Mouse (Mus musculus): ENCODE results near the gene Dnajc9. TPM values are rescaled to one million over a fixed set of nuclear protein-coding genes. Genes with fewer than 3 reads are reported as not detected.

Gene Dnajc9
- polyA plus RNA-seq, 1 experiment from 2014 or later, result 118 TPM

DNA sequence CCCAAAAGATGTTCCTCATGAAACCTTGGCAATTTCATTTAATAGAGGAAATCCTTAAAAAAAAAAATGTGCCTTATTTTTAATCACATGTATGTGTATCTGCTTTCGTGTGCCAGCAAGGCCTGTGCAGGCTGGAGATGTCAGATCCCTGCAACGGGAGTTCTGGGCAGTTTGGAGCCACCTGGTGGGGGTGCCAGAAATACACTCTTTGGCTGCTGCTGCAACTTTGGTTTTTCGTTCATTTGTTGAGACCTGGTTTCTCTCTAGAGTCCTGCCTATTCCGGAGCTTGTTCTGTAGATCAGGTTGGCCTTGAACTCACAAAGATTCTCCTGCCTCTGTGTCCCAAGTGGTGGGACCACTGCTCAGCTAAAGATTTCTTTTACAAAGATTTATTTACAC is 10.2 kb upstream of the Dnajc9 start:
- H3K4me3 ChIP-seq (replicated peaks; ENCODE audit: low read length), result no peak overlapping the region
- no peaks in the 10 kb centered on the region for H3K36me3 ChIP-seq (ENCODE audit: control insufficient read depth, insufficient read depth, low read length)
- no peak overlapping the region for H3K4me2 ChIP-seq (ENCODE audit: low read depth, low read length)
- H3K27ac ChIP-seq (ENCODE audit: low read length), result no peak overlapping the region
- no peaks in the 10 kb centered on the region for H3K9me3 ChIP-seq (replicated peaks; ENCODE audit: control insufficient read depth, low read length)
- H3K27me3 ChIP-seq (ENCODE audit: control insufficient read depth, insufficient read depth, low read length), result no peaks in the 10 kb centered on the region
- peaks cover 5% of the 10 kb centered on the region; the same call in 1 of the 2 replicates for H3K4me1 ChIP-seq (ENCODE audit: control insufficient read depth, insufficient read depth, low read length)
- no peak for ATAC-seq (ENCODE audit: insufficient read depth, low FRiP score)
- WGBS, result 35% methylated on average over 4 of the region's 4 CpGs
- H3K9ac ChIP-seq (ENCODE audit: low read length), result 0 out of 2 replicates have a peak overlapping the region, but pooled peaks have one; percentile 16

- Histone ChIP-seq H3K36me3 (ENCODE audit: control insufficient read depth, insufficient read depth, low read length) (no peaks in the 10 kb centered on the region), H3K27ac (ENCODE audit: low read length) (no peak overlapping the region), H3K4me2 (ENCODE audit: low read depth, low read length) (no peak overlapping the region), H3K4me3 (replicated peaks; ENCODE audit: low read length) (no peak overlapping the region), H3K9me3 (replicated peaks; ENCODE audit: control insufficient read depth, low read length) (no peaks in the 10 kb centered on the region), H3K27me3 (ENCODE audit: control insufficient read depth, insufficient read depth, low read length) (no peaks in the 10 kb centered on the region), H3K4me1 (ENCODE audit: control insufficient read depth, insufficient read depth, low read length) (peaks cover 5% of the 10 kb centered on the region; the same call in 1 of the 2 replicates), H3K9ac (ENCODE audit: low read length) (no peak overlapping the region)
- no peak for ATAC-seq (ENCODE audit: insufficient read depth, low FRiP score)
- 83% methylated on average over 9 of the region's 9 CpGs for WGBS
Measured at GRCm38 (mm10) chr14:20397220-20397619, 8.5 kb upstream of the Dnajc9 start.

GRCm38 (mm10) chr14:20393205-20393913 is 4.6 kb upstream of the Dnajc9 start, which contains the start of gene Mrps16:
Mrps16 (minus strand) TSS chr14:20393634.
- Histone ChIP-seq H3K36me3 (ENCODE audit: control insufficient read depth, insufficient read depth, low read length) (peaks cover 15% of the 10 kb centered on the region; the same call in 1 of the 2 replicates), H3K9me3 (replicated peaks; ENCODE audit: control insufficient read depth, low read length) (no peaks in the 10 kb centered on the region), H3K27me3 (ENCODE audit: control insufficient read depth, insufficient read depth, low read length) (no peaks in the 10 kb centered on the region), H3K27ac (ENCODE audit: low read length) (peak within 1 kb of the TSS; percentile 74), H3K4me1 (ENCODE audit: control insufficient read depth, insufficient read depth, low read length) (peaks cover 9% of the 10 kb centered on the region; the same call in 1 of the 2 replicates), H3K9ac (ENCODE audit: low read length) (peak within 1 kb of the TSS; percentile 97), H3K4me3 (replicated peaks; ENCODE audit: low read length) (peak within 1 kb of the TSS; percentile 86), H3K4me2 (ENCODE audit: low read depth, low read length) (peak within 1 kb of the TSS; percentile 73)
- ATAC-seq (ENCODE audit: insufficient read depth, low FRiP score), result peak; percentile 97
- under 1% methylated on average over 68 of the region's 68 CpGs for WGBS

DNA sequence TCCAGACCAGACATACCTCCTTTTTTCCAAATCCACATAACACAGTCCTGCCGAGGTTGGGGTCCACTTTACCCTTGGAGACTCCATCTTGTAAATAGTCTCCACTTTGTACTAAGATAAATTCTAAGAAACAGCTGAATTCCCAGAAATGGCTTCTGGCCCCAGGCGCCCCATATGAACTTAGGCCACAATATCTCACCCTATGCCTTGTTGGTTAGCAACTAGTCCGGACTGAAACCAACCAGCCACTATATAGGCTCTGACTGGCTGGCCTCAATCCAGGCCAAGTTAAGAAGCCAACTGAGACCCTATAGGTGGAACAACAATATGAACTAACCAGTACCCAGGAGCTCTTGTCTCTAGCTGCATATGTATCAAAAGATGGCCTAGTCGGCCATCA is 3.6 kb upstream of the Dnajc9 start:
- WGBS, result 87% methylated on average over 3 of the region's 4 CpGs
- no peak for ATAC-seq (ENCODE audit: insufficient read depth, low FRiP score)
- peaks cover 15% of the 10 kb centered on the region; the same call in 1 of the 2 replicates for H3K36me3 ChIP-seq (ENCODE audit: control insufficient read depth, insufficient read depth, low read length)
- no peak overlapping the region for H3K9ac ChIP-seq (ENCODE audit: low read length)
- no peaks in the 10 kb centered on the region for H3K27me3 ChIP-seq (ENCODE audit: control insufficient read depth, insufficient read depth, low read length)
- H3K9me3 ChIP-seq (replicated peaks; ENCODE audit: control insufficient read depth, low read length), result no peaks in the 10 kb centered on the region
- no peak overlapping the region for H3K27ac ChIP-seq (ENCODE audit: low read length)
- H3K4me2 ChIP-seq (ENCODE audit: low read depth, low read length), result peak overlapping the region; percentile 73
- peaks cover 17% of the 10 kb centered on the region for H3K4me1 ChIP-seq (ENCODE audit: control insufficient read depth, insufficient read depth, low read length)
- H3K4me3 ChIP-seq (replicated peaks; ENCODE audit: low read length), result no peak overlapping the region

- H3K27ac ChIP-seq (ENCODE audit: low read length), result no peak overlapping the region
Measured at GRCm38 (mm10) chr14:20389446-20390079, 853 bp upstream of the Dnajc9 start.

DNA sequence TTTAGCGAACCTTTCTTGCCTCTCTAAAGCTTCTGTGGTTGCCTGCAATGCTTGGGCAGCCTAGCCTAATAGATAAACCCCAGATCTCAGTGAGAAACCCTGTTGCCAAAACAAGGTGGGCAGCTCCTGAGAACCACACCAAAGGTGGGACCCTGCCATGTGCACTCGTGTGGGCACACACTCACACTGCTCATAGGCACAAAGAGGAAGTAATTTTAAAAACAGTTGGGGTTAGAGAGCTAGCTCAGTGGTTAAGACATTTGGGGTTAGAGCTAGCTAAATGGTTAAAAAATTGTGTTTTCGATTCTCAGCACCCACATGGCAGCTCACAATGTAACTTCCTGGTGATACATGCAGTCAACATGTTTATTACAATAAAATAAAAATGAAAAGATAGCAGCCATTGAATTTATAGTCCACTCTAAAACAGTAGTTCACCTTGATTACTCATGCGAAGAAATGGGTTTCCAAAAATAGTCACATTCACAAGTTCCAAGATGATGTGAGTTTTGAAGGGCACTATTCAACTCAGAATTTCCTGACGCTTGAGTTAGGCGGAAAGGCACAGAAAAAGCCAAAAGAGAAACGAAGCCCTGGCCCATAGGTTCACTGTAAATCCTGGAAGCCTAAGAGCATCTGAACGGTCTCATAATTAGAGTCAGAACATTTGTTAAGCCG is 8.8 kb downstream of the Dnajc9 start:
- Histone ChIP-seq H3K4me2 (ENCODE audit: low read depth, low read length) (no peak overlapping the region), H3K4me1 (ENCODE audit: control insufficient read depth, insufficient read depth, low read length) (no peaks in the 10 kb centered on the region), H3K9ac (ENCODE audit: low read length) (no peak overlapping the region), H3K27me3 (ENCODE audit: control insufficient read depth, insufficient read depth, low read length) (no peaks in the 10 kb centered on the region), H3K9me3 (replicated peaks; ENCODE audit: control insufficient read depth, low read length) (no peaks in the 10 kb centered on the region), H3K27ac (ENCODE audit: low read length) (no peak overlapping the region), H3K4me3 (replicated peaks; ENCODE audit: low read length) (no peak overlapping the region), H3K36me3 (ENCODE audit: control insufficient read depth, insufficient read depth, low read length) (peaks cover 4% of the 10 kb centered on the region; the same call in 1 of the 2 replicates)
- no peak for ATAC-seq (ENCODE audit: insufficient read depth, low FRiP score)
- 87% methylated on average over 9 of the region's 9 CpGs for WGBS

More at GRCm38 (mm10) chr14:20389446-20390079, 853 bp upstream of the Dnajc9 start:
- Histone ChIP-seq H3K27me3 (ENCODE audit: control insufficient read depth, insufficient read depth, low read length) (no peaks in the 10 kb centered on the region), H3K36me3 (ENCODE audit: control insufficient read depth, insufficient read depth, low read length) (peaks cover 15% of the 10 kb centered on the region; the same call in 1 of the 2 replicates), H3K4me2 (ENCODE audit: low read depth, low read length) (peak overlapping the region; percentile 80), H3K9me3 (replicated peaks; ENCODE audit: control insufficient read depth, low read length) (no peaks in the 10 kb centered on the region), H3K4me3 (replicated peaks; ENCODE audit: low read length) (peak overlapping the region; percentile 69), H3K9ac (ENCODE audit: low read length) (peak overlapping the region; percentile 87; the same call in 1 of the 2 replicates), H3K4me1 (ENCODE audit: control insufficient read depth, insufficient read depth, low read length) (peaks cover 25% of the 10 kb centered on the region)
- 84% methylated on average over 8 of the region's 8 CpGs for WGBS
- no peak for ATAC-seq (ENCODE audit: insufficient read depth, low FRiP score)

DNA sequence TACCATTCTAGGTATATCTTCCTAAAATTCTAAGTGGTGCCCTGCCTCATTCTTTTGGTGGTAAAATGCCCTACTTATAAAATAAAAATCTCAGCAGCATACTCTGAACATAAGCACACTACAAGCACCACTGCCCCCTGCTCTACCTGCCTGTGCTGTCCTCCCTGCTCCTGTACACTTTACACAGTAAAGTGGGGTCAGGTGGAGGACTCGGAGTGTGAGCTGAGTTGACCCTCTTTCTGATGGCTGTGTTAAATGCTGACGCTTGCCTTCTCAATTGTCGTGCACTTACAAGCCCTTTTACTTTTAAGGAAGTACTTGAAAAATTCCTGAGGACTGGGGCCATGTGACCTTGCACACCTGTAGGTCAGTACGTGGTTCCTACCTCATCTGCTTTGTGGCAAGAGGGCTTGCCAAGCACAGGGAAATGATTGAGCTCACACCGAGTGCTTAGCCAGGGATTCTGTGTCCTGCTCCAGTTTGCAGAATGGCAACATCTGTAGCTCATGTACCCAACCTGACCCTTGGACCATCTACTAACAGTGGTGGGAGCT is 9.5 kb downstream of the Dnajc9 start:
- H3K27ac ChIP-seq (ENCODE audit: low read length), result no peak overlapping the region
- no peaks in the 10 kb centered on the region for H3K27me3 ChIP-seq (ENCODE audit: control insufficient read depth, insufficient read depth, low read length)
- H3K36me3 ChIP-seq (ENCODE audit: control insufficient read depth, insufficient read depth, low read length), result peaks cover 4% of the 10 kb centered on the region; the same call in 1 of the 2 replicates
- WGBS, result 69% methylated on average over 5 of the region's 5 CpGs
- no peaks in the 10 kb centered on the region for H3K4me1 ChIP-seq (ENCODE audit: control insufficient read depth, insufficient read depth, low read length)
- H3K9ac ChIP-seq (ENCODE audit: low read length), result no peak overlapping the region
- no peak for ATAC-seq (ENCODE audit: insufficient read depth, low FRiP score)
- no peak overlapping the region for H3K4me3 ChIP-seq (replicated peaks; ENCODE audit: low read length)
- no peak overlapping the region for H3K4me2 ChIP-seq (ENCODE audit: low read depth, low read length)
- no peaks in the 10 kb centered on the region for H3K9me3 ChIP-seq (replicated peaks; ENCODE audit: control insufficient read depth, low read length)

- H3K4me3 ChIP-seq (replicated peaks; ENCODE audit: low read length), result no peak overlapping the region
- no peak overlapping the region for H3K27ac ChIP-seq (ENCODE audit: low read length)
- H3K4me1 ChIP-seq (ENCODE audit: control insufficient read depth, insufficient read depth, low read length), result no peaks in the 10 kb centered on the region
- no peak overlapping the region for H3K9ac ChIP-seq (ENCODE audit: low read length)
- H3K27me3 ChIP-seq (ENCODE audit: control insufficient read depth, insufficient read depth, low read length), result no peaks in the 10 kb centered on the region
- H3K36me3 ChIP-seq (ENCODE audit: control insufficient read depth, insufficient read depth, low read length), result peaks cover 4% of the 10 kb centered on the region; the same call in 1 of the 2 replicates
- H3K4me2 ChIP-seq (ENCODE audit: low read depth, low read length), result no peak overlapping the region
- H3K9me3 ChIP-seq (replicated peaks; ENCODE audit: control insufficient read depth, low read length), result no peaks in the 10 kb centered on the region
- 37% methylated on average over 13 of the region's 13 CpGs for WGBS
- ATAC-seq (ENCODE audit: insufficient read depth, low FRiP score), result peak; percentile 82
Measured at GRCm38 (mm10) chr14:20378313-20379061, 10.2 kb downstream of the Dnajc9 start.
